Mouse (Mus musculus): Measurements from ENCODE around the gene Obscn.

DNA sequence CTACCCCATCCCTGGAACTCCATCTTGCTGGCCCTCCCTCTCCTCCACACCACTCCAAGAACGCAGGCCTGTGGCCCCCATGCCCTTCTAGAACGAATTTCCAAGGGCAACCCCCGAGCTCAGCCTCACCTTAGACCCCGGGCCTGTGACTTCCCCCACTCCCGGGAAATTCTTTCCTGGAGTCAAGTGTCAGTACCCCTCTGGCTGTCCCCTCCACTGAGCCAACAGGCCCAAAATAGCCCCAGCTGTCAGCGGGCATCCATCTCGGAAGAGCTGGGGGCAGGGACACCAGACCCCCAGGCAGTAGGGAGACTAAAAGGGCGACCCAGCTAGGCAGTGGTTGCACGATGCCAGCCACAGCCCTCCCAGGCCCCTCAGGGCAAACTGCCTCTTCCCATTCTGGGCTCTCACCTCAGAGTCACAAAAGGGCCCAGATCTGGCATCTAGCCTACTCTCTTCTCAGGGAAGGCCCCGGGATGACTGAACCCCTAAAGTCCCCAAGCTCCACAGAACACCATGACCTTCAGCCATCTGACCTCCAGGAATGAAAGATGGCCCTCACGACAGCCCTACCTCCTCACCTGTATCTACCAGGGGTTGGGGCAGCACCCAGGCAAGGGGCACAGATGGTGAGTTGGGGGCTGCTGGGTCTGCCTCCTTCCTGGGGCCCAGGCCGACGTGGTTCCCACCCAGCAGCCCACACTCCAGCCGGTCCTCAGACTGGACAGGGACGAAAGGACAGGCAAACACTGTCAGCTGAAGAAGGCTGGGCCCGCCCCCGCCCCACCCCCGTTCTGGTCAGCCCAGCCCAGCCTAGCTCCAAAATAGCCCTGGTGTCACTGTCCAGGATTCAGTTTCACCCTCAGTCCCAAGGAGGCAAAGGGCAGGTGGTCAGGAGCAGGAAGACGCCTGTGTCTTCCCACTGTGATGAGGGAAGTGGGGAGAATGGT lies 2.6 kb upstream of the Obscn start:
- TF ChIP-seq CTCF (IDR thresholded peaks at IDR 0.05; ENCODE audit: control insufficient read depth, insufficient read depth, low read length) (no peak), POLR2A (IDR thresholded peaks at IDR 0.05; ENCODE audit: borderline replicate concordance, control insufficient read depth, low read depth, low read length) (no peak)
